Mouse (Mus musculus) cerebellum, adult 11-12 months (tissue): ENCODE data around the gene Gm28230.

Source experiments
- DNase-seq: peaks from one replicate; pipeline ENCODE4 v3.0.0; 2022

Gm28230 gene

GRCm38 (mm10) chr2:74745540-74746297 lies 19.2 kb downstream of the Gm28230 start:
- DNase-seq, result no peak

GRCm38 (mm10) chr2:74746298-74746921 lies 19.9 kb downstream of the Gm28230 start:
- DNase-seq, result no peak

GRCm38 (mm10) chr2:74747006-74747405 lies 20.5 kb downstream of the Gm28230 start:
- DNase-seq, result no peak

- no peak for DNase-seq
These were observed 21.2 kb downstream of the Gm28230 start for GRCm38 (mm10) chr2:74747661-74748141.

GRCm38 (mm10) chr2:74748436-74748995 lies 22.0 kb downstream of the Gm28230 start:
- no peak for DNase-seq

GRCm38 (mm10) chr2:74749337-74750121 lies 23.0 kb downstream of the Gm28230 start:
- DNase-seq, result no peak

GRCm38 (mm10) chr2:74750731-74751250 lies 24.3 kb downstream of the Gm28230 start:
- no peak for DNase-seq

- DNase-seq, result no peak
These were observed 25.3 kb downstream of the Gm28230 start for GRCm38 (mm10) chr2:74751861-74752260.

- DNase-seq, result no peak
These were observed 26.1 kb downstream of the Gm28230 start for GRCm38 (mm10) chr2:74752431-74753174.

GRCm38 (mm10) chr2:74753175-74753523 lies 26.6 kb downstream of the Gm28230 start:
- DNase-seq, result no peak

- no peak for DNase-seq
These were observed 27.2 kb downstream of the Gm28230 start for GRCm38 (mm10) chr2:74753711-74754110.

GRCm38 (mm10) chr2:74760146-74760545 lies 33.6 kb downstream of the Gm28230 start:
- DNase-seq, result no peak

GRCm38 (mm10) chr2:74761941-74762340 lies 35.4 kb downstream of the Gm28230 start:
- no peak for DNase-seq

- DNase-seq, result no peak
These were observed 36.2 kb downstream of the Gm28230 start, which contains the start of gene Hoxd1 for GRCm38 (mm10) chr2:74762522-74763244. Gene Hoxd1 (plus strand): TSS chr2:74762980.

GRCm38 (mm10) chr2:74763245-74763735 lies 36.8 kb downstream of the Gm28230 start:
- no peak for DNase-seq

- DNase-seq, result no peak
These were observed 37.4 kb downstream of the Gm28230 start for GRCm38 (mm10) chr2:74763976-74764375.

- no peak for DNase-seq
These were observed 47.8 kb downstream of the Gm28230 start for GRCm38 (mm10) chr2:74774359-74774758.

GRCm38 (mm10) chr2:74777536-74778275 lies 51.2 kb downstream of the Gm28230 start:
- no peak for DNase-seq

- DNase-seq, result no peak
These were observed 54.9 kb downstream of the Gm28230 start for GRCm38 (mm10) chr2:74781386-74781785.

GRCm38 (mm10) chr2:74795531-74795930 lies 69.0 kb downstream of the Gm28230 start:
- DNase-seq, result no peak
